Mouse (Mus musculus) intestine, postnatal 0 days (tissue): ENCODE results near the gene Ogg1. TPM values are rescaled to one million over a fixed set of nuclear protein-coding genes. Genes with fewer than 3 reads are reported as not detected.
A peak's percentile ranks its signal among the peaks of the same experiment; 100 is the strongest.

Experiments used
- ATAC-seq: fragments of 200-750 bp; cut with Nextera tagmentation; 2 replicates; pipeline ENCODE4 v1.8.0; 2017; ENCODE audit warnings: mild to moderate bottlenecking, moderate TSS enrichment, moderate library complexity
- H3K27ac ChIP-seq: fragments of 300-500 bp; sonication (generic); 2 replicates; pipeline ENCODE4 v1.5.1; 2014; ENCODE audit warnings: mild to moderate bottlenecking, low read depth, low read length, moderate library complexity
- H3K27me3 ChIP-seq: fragments of 300-500 bp; sonication (generic); replicated peaks from 2 replicates; pipeline ENCODE4 v1.6.1; 2014; ENCODE audit warnings: low read length, mixed read lengths; ENCODE audit not compliant: control insufficient read depth, insufficient read depth
- H3K36me3 ChIP-seq: fragments of 300-500 bp; sonication (generic); 2 replicates; pipeline ENCODE4 v1.6.1; 2014; ENCODE audit warnings: mild to moderate bottlenecking, moderate library complexity; ENCODE audit not compliant: control insufficient read depth, insufficient read depth
- H3K4me1 ChIP-seq: fragments of 300-500 bp; sonication (generic); replicated peaks from 2 replicates; pipeline ENCODE4 v1.6.1; 2014; ENCODE audit warnings: antibody characterized with exemption, low read length, mixed read lengths; ENCODE audit not compliant: control insufficient read depth, insufficient read depth
- H3K4me2 ChIP-seq: fragments of 300-500 bp; sonication (generic); replicated peaks from 2 replicates; pipeline ENCODE4 v1.6.1; 2014; ENCODE audit warnings: low read depth, mild to moderate bottlenecking, moderate library complexity
- H3K4me3 ChIP-seq: fragments of 300-500 bp; sonication (generic); 2 replicates; pipeline ENCODE4 v1.5.1; 2014; ENCODE audit warnings: low read depth, low read length
- H3K9ac ChIP-seq: fragments of 300-500 bp; sonication (generic); 2 replicates; pipeline ENCODE4 v1.6.1; 2014; ENCODE audit warnings: mild to moderate bottlenecking, low read depth, low read length
- H3K9me3 ChIP-seq: fragments of 300-500 bp; sonication (generic); 2 replicates; pipeline ENCODE4 v1.6.1; 2016; ENCODE audit warnings: mixed run types; ENCODE audit not compliant: control insufficient read depth
- CTCF ChIP-seq: sonication (generic); IDR thresholded peaks from 2 replicates; pipeline ENCODE4 v1.5.1; 2016; ENCODE audit warnings: low read depth, mild to moderate bottlenecking, control low read depth, antibody characterized with exemption, moderate library complexity
- WGBS: fragments of 180-500 bp; shearing (Covaris S2); extraction: QIAGEN DNeasy Blood & Tissue Kit; methylation state at CpG from one replicate; pipeline ENCODE4 v1.1.7; 2014; 5-methylcytosine and 5-hydroxymethylcytosine counted together
- polyA plus RNA-seq: library from polyadenylated mRNA; unstranded; fragments of >200 nt; fragmentation: Nextera tagmentation; extraction: Ambion mirVana; gene quantifications from 2 replicates; pipeline ENCODE4 v1.2.1, GENCODE M21; 2015

The Ogg1 gene
- polyA plus RNA-seq, 1 experiment from 2014 or later, result 9.7 TPM

GRCm38 (mm10) chr6:113301350-113301749 lies 25.4 kb upstream of the Ogg1 start:
- no peaks in the 10 kb centered on the region for H3K9me3 ChIP-seq
- no peaks in the 10 kb centered on the region for H3K27me3 ChIP-seq
- no peak overlapping the region for H3K9ac ChIP-seq
- H3K4me3 ChIP-seq, result no peak overlapping the region
- 84% methylated on average over 5 of the region's 5 CpGs for WGBS
- H3K4me1 ChIP-seq, result no peaks in the 10 kb centered on the region
- no peak overlapping the region for H3K27ac ChIP-seq
- H3K4me2 ChIP-seq, result no peak overlapping the region
- H3K36me3 ChIP-seq, result no peaks in the 10 kb centered on the region
- no peak for ATAC-seq
- no peak for TF ChIP-seq CTCF

- Histone ChIP-seq H3K9ac (no peak overlapping the region), H3K36me3 (no peaks in the 10 kb centered on the region), H3K9me3 (no peaks in the 10 kb centered on the region), H3K4me1 (no peaks in the 10 kb centered on the region), H3K4me2 (no peak overlapping the region), H3K4me3 (no peak overlapping the region), H3K27me3 (no peaks in the 10 kb centered on the region), H3K27ac (no peak overlapping the region)
- TF ChIP-seq CTCF, result peak; percentile 71
- ATAC-seq, result no peak
- whole genome bisulfite sequencing, result 22% methylated on average over 3 of the region's 3 CpGs
Observed at GRCm38 (mm10) chr6:113302258-113302657, 24.5 kb upstream of the Ogg1 start.

GRCm38 (mm10) chr6:113306322-113306985 lies 20.3 kb upstream of the Ogg1 start:
- Histone ChIP-seq H3K9me3 (no peaks in the 10 kb centered on the region), H3K27ac (peak overlapping the region; percentile 99), H3K4me1 (0 out of 2 replicates have a peak, but pooled peaks cover 3% of the 10 kb centered on the region), H3K9ac (peak overlapping the region; percentile 90), H3K4me2 (peak overlapping the region; percentile 79), H3K4me3 (peak overlapping the region; percentile 68), H3K36me3 (peaks cover 16% of the 10 kb centered on the region), H3K27me3 (no peaks in the 10 kb centered on the region)
- TF ChIP-seq CTCF, result peak; percentile 21; the same call in 1 of the 2 replicates
- peak; percentile 98 for ATAC-seq
- WGBS, result under 1% methylated on average over 50 of the region's 50 CpGs

- TF ChIP-seq CTCF, result no peak; the same call in 1 of the 2 replicates
- Histone ChIP-seq H3K9me3 (no peaks in the 10 kb centered on the region), H3K4me2 (peak within 1 kb of the TSS; percentile 79), H3K27me3 (no peaks in the 10 kb centered on the region), H3K4me3 (peak within 1 kb of the TSS; percentile 68), H3K9ac (peak within 1 kb of the TSS; percentile 90), H3K4me1 (0 out of 2 replicates have a peak, but pooled peaks cover 3% of the 10 kb centered on the region), H3K36me3 (peaks cover 16% of the 10 kb centered on the region), H3K27ac (peak within 1 kb of the TSS; percentile 99)
- ATAC-seq, result peak; percentile 62
- WGBS, result under 1% methylated on average over 32 of the region's 32 CpGs
Observed at GRCm38 (mm10) chr6:113306986-113307349, 19.8 kb upstream of the Ogg1 start, which contains the start of gene Brpf1. Gene Brpf1 (plus strand): TSS chr6:113307137.

GRCm38 (mm10) chr6:113307481-113308121 lies 19.2 kb upstream of the Ogg1 start:
- no peaks in the 10 kb centered on the region for H3K27me3 ChIP-seq
- WGBS, result under 1% methylated on average over 32 of the region's 34 CpGs
- H3K4me3 ChIP-seq, result peak overlapping the region; percentile 68
- H3K4me2 ChIP-seq, result peak overlapping the region; percentile 79
- ATAC-seq, result no peak
- no peak for TF ChIP-seq CTCF
- peaks cover 18% of the 10 kb centered on the region for H3K36me3 ChIP-seq
- 0 out of 2 replicates have a peak, but pooled peaks cover 3% of the 10 kb centered on the region for H3K4me1 ChIP-seq
- peak overlapping the region; percentile 99 for H3K27ac ChIP-seq
- peak overlapping the region; percentile 90 for H3K9ac ChIP-seq
- no peaks in the 10 kb centered on the region for H3K9me3 ChIP-seq

- Histone ChIP-seq H3K9ac (peak overlapping the region; percentile 90), H3K27me3 (no peaks in the 10 kb centered on the region), H3K4me2 (peak overlapping the region; percentile 79), H3K27ac (peak overlapping the region; percentile 99), H3K4me1 (0 out of 2 replicates have a peak, but pooled peaks cover 3% of the 10 kb centered on the region), H3K4me3 (peak overlapping the region; percentile 68), H3K36me3 (peaks cover 24% of the 10 kb centered on the region), H3K9me3 (no peaks in the 10 kb centered on the region)
- no peak for ATAC-seq
- WGBS, result 21% methylated on average over 5 of the region's 5 CpGs
- TF ChIP-seq CTCF, result peak; percentile 69
Observed at GRCm38 (mm10) chr6:113308141-113308540, 18.6 kb upstream of the Ogg1 start.
